Mouse (Mus musculus): ENCODE measurements around the gene Hist3h2a.

DNA sequence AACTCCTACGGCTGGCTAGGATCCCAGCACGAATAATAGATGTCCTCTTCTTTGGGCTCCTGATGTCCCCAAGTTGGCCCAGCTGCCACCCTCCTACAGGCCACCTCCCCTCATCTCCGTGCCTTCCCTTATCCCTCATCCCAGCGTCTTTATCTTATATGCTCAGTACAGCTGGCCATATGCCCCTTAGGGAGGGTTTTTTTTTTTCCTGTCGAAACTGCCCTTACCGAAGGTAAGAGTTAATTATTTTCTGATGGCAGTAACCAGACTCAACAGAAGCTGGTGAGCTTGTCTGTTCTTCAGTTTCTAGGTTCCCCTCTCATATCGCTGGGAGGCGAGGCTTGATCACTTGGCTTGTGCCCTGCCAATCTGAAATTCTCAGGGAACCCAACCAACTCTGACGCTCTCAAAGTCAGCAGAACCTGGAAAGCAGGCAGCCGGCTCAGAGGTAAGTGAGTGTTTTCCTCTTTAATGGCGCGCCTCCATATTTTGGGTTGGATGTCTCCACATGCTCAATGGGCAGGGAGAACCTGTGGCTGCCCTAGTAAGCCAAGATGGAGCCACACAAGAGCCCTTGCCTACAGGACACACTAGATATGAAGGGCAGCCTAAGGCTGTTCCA, 36.6 kb upstream of the Hist3h2a start, which contains the start of gene Btnl10:
- no peak for TF ChIP-seq CTCF (IDR thresholded peaks at IDR 0.05; ENCODE audit: extremely low read depth, insufficient read depth, insufficient read length, insufficient replicate concordance)
- TF ChIP-seq POLR2A (IDR thresholded peaks at IDR 0.05; ENCODE audit: low read depth, low read length) = no peak
